Mouse (Mus musculus) embryonic fibroblast, embryonic 13.5 days (primary cell): ENCODE measurements at regions not wholly inside any gene's neighbourhood (a gene's known extent, or its start where the extent isn't known, plus 50 kb on each side); places are given as distances from the start of the nearest gene placed in this dataset.

Source experiments
- H3K27ac ChIP-seq: 2 replicates; pipeline ENCODE4 v1.5.1; 2012; ENCODE audit warnings: low read length, control low read depth, inconsistent platforms; ENCODE audit not compliant: insufficient read depth
- H3K4me1 ChIP-seq: 2 replicates; pipeline ENCODE4 v1.6.1; 2011; ENCODE audit warnings: low read length; ENCODE audit not compliant: control insufficient read depth, insufficient read depth
- H3K4me3 ChIP-seq: 2 replicates; pipeline ENCODE4 v1.5.1; 2011; ENCODE audit warnings: mild to moderate bottlenecking, control low read depth, low read length; ENCODE audit not compliant: insufficient read depth
- CTCF ChIP-seq: IDR thresholded peaks from 2 replicates; pipeline ENCODE4 v1.5.1; 2011; ENCODE audit warnings: mild to moderate bottlenecking, control low read depth, low read length, moderate library complexity, borderline replicate concordance; ENCODE audit not compliant: insufficient read depth
- POLR2A ChIP-seq: IDR thresholded peaks from 2 replicates; pipeline ENCODE4 v1.6.1; 2011; ENCODE audit warnings: low read depth, mild to moderate bottlenecking, control low read depth, low read length, moderate library complexity

DNA sequence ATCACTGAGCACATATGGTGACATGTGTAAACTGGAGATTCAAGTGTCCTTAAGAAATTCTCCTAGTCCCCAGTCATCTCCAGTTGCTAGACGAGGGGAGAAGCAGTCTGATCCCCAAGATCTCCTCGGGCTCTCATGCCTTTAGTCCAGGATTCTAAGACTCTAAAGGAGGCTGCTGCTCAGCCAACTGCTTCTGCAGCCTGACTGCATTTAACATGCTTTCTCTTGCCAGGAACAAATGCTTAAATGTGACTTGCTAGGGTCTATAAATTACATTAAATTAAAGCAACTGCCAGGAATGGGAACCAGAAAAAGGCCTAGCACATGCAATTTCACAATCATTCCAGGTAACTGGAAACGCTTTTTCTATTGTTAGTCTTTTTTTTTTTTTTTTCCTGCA, 599.8 kb upstream of the Gcfc2 start:
- Histone ChIP-seq H3K4me3 (no peak overlapping the region), H3K4me1 (no peaks in the 10 kb centered on the region), H3K27ac (no peak overlapping the region)
- TF ChIP-seq CTCF, result no peak
- no peak for TF ChIP-seq POLR2A

DNA sequence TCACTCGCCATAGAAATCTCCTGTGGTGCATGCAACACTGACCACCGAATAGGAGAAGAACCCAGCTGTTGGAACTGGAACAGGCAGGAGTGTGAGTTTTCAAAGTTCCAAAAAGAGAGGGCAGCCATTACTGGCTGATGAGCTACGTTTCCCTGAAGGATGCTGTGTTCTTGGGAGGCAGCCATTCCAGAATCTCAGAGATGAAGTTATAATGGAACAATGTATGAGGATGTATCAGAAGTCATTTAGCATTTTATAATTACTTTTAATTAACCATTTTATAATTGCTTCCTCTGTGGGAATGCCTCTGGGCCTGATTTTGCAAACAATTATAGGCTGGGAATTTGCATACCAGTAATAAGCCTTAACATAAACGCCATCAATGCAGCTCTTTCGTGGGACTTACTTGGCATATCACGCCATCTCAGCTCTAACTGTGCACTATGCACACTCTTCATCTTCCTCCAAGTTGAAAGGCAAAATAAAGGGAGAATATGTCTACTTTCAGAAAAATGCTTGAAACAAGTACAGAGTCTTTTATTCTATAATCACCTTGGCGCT, 559.4 kb upstream of the Gcfc2 start:
- Histone ChIP-seq H3K4me1 (no peaks in the 10 kb centered on the region), H3K27ac (no peak overlapping the region), H3K4me3 (no peak overlapping the region)
- TF ChIP-seq POLR2A (no peak), CTCF (no peak)

DNA sequence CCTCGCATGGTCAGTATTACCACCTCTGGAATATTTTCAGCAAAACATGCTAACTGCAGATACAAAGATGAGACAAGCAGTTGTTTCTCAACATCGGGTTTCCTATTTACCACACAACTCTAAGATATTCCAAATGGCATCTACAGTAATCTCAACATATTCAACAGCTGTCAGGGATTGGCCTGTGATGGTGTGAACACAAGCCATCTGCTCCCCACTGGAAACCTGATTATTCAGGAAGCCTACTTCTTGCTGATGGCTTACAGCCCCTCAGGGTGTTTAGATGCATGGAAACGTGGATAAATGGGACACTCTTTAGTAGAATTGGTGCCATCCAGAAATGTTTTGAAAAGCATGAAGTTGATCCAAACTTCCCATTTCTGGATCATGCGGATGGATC, 535.0 kb upstream of the Gcfc2 start:
- Histone ChIP-seq H3K27ac (no peak overlapping the region), H3K4me1 (no peaks in the 10 kb centered on the region), H3K4me3 (no peak overlapping the region)
- TF ChIP-seq POLR2A, result no peak
- no peak for TF ChIP-seq CTCF

DNA sequence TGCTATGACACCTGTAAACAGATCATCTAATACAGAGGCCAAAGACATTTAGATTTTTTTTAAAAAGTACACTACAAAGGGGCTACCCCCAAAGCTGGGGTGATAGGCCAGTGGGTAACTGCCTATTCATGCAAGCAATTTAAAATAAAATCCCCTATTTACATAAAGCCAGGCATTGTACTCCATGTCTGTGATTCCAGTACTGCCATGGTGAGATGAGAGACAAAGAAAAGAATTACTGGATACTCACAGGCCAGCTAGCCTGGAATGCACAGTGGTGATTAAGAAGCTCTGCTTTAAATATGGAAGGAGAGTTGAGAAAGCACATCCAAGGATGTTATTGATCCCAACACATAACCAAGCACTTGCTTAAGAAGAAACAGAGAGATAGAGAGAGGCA, 520.3 kb upstream of the Gcfc2 start:
- no peaks in the 10 kb centered on the region for H3K4me1 ChIP-seq
- TF ChIP-seq CTCF, result no peak
- TF ChIP-seq POLR2A, result no peak
- H3K27ac ChIP-seq, result no peak overlapping the region
- H3K4me3 ChIP-seq, result no peak overlapping the region

GRCm38 (mm10) chr6:81413611-81414010, 509.9 kb upstream of the Gcfc2 start:
- Histone ChIP-seq H3K4me3 (no peak overlapping the region), H3K4me1 (no peaks in the 10 kb centered on the region), H3K27ac (no peak overlapping the region)
- TF ChIP-seq CTCF (no peak), POLR2A (no peak)

DNA sequence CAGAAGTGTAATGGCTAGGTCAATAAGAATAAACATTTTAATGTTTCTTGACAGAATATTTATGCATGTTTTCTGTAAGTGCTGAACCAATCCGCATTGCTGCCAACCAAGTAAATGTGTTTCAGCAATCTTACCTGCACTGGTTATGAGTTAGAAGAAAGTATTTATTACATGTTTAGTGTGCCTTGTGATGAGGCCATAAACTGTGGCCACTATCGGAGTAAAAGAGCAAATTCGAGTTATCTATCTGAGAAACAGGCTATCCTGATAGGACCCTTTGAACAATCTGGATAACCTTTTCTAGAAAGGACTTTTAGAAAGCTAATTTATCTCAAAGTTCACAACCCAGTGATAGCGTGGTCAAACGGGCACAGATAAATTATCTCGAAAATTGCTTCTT, 488.7 kb upstream of the Gcfc2 start:
- no peak overlapping the region for H3K4me3 ChIP-seq
- no peaks in the 10 kb centered on the region for H3K4me1 ChIP-seq
- no peak for TF ChIP-seq CTCF
- no peak for TF ChIP-seq POLR2A
- H3K27ac ChIP-seq, result no peak overlapping the region

- Histone ChIP-seq H3K4me1 (no peaks in the 10 kb centered on the region), H3K27ac (no peak overlapping the region), H3K4me3 (no peak overlapping the region)
- no peak for TF ChIP-seq POLR2A
- TF ChIP-seq CTCF, result no peak
Measured at GRCm38 (mm10) chr6:81438951-81439722, 484.3 kb upstream of the Gcfc2 start.

DNA sequence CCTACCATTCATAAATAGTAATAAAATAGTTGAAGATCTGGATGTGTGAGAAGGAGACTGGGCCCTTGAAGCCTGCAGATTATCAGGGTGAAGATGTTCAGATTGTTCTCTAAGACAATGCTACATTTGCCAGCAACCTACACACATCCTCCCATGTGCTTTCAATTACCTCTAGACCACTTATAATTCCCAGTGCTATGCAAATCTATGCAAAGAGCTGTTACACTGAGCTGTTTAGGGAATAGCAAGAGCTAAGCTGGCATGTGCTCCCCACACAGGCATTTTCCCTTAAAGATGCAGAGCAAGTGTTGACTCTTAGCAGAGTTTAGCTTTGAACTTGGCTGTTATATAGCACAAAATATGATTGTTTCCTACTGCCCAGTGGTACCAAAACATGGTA, 482.1 kb upstream of the Gcfc2 start:
- Histone ChIP-seq H3K4me3 (no peak overlapping the region), H3K4me1 (no peaks in the 10 kb centered on the region), H3K27ac (no peak overlapping the region)
- no peak for TF ChIP-seq CTCF
- TF ChIP-seq POLR2A, result no peak

GRCm38 (mm10) chr6:81446019-81446800, 477.3 kb upstream of the Gcfc2 start:
- H3K27ac ChIP-seq, result no peak overlapping the region
- H3K4me1 ChIP-seq, result no peaks in the 10 kb centered on the region
- H3K4me3 ChIP-seq, result no peak overlapping the region
- TF ChIP-seq CTCF (no peak), POLR2A (no peak)

DNA sequence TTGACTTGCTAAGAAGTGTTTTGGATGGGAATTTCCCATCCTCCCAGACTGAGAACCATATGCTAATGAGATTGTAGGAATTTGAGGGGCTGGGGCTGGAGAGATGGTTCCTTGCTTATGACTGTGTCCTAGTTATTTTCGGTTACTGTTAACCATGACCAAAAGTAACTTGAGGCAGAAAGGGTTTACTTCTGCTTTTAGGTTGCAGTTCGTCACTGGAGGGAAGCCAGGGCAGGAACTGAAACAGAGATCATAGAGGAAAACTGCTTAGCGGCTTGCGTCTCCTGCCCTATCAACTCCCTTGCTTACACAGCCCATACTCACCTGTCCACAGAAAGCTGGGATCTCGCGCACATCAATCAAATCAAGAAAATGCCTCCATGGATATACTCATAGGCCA, 475.8 kb upstream of the Gcfc2 start:
- Histone ChIP-seq H3K4me3 (no peak overlapping the region), H3K27ac (no peak overlapping the region), H3K4me1 (no peaks in the 10 kb centered on the region)
- TF ChIP-seq POLR2A, result no peak
